Mouse (Mus musculus) layer of hippocampus, postnatal 14 days (tissue): ENCODE results near the gene Akap2. TPM values are rescaled to one million over a fixed set of nuclear protein-coding genes. Genes with fewer than 3 reads are reported as not detected.

ENCODE experiments used
- DNase-seq, 2 experiments: peaks; one replicate each; pipeline ENCODE4 v3.0.0; 2021 to 2022; ENCODE audit warnings: low spot score in 2 of 2, mixed read lengths in 1 of 2
- total RNA-seq, 2 experiments: library from RNA; stranded (reverse); gene quantifications; 2 replicates each; pipeline ENCODE4 v1.2.3; 2021

Akap2 gene
- total RNA-seq, 2 experiments from 2014 or later, result 47.1 to 53.1 TPM

DNA sequence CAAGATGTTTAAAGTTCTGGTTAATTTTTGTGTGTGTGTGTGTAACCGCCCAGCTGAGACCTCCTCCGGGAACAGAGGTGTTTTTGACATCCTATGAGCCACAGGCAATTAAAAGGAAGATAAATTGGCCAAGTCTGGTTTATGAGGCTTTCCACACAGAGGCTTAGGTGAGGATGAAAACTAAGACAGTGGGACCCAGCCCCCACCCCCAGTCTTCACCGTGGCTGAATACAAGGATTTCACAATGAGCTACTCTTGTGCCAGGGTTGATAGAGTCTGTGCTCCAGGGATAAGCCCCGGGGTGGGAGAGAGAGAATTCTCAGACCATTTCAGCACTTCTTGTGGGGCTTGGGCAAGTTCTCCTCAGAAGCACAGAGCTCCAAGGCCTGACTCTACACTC, 33.6 kb downstream of the Akap2 start:
- DNase-seq, result no peak

DNA sequence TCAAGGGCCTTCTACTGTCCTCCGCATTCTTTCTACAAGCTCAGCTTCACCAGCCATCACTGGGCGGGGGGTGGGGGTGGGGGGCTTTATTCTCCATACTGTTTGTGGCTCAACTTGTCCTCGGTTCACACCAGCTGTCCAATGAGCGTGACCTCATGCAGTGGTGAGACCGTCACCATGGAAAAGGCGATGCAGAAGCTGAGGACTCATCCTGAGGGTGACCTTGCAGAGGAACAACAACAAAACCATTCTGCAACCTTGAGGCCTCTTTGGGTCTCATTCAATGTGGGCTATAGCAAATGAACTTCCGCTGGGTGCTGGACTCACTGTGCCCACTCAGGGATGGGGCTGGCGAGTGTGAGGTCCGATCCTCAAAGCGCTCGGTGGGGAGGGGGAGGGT, 34.1 kb downstream of the Akap2 start:
- no peak for DNase-seq

DNA sequence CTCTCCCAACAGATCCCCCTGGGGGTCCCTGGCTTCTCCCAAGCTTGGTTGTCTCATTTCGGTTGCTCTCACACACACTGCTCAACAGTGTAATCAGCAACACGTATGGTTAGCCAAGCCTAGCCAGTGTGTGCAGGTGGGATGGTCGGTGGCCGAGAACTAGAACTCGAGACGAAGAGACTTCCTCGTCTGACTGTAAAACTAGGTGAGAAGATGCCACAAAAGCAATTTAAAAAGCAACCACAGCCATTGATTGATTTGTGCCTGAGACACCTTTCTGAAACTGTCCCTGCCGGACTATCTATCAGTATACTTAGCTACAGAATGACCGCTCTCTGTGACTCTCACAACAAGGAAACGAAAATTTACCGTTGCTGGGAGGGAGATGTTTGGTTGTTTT, 37.6 kb downstream of the Akap2 start:
- DNase-seq, result no peak

DNA sequence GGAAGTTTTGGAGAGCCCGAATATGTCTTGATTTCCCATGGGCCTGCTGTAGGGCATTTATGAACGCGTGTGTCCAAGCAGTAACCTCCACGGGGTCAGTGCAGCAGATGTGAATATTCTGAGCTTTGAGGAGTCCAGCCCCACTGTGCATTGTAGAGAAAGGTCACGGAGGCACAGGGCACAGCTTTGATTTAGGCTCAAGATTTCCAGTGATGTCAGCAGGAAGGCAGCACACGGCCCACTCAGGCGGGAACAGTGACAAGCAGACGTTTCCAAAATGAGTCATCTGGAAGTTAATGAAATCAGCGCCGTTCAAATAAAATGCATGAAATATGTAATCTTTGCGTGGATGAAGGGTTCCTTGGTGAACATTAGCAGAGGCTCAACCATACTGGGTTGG, 40.5 kb downstream of the Akap2 start:
- peak in 1 of 2 experiments; percentile 30 for DNase-seq

DNA sequence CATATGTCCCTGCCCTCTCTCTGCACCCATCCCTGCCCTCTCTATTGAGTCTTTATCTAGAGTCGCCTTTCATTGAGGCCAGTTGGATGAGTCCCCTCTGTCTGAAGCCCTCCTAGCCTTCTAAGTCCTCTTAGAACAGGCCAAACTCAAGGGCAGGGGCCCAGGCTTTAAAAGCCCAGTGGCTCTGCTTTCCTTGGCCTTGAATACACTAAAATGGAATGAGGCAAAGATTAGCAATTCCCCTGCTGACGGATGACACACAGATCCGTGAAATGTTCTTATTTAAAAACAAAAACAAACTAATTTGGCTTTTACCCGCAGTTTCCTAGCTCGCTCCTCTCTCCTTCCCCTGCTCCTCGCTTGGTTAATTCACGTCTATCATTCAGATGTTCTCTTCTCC, 45.0 kb downstream of the Akap2 start:
- no peak for DNase-seq

DNA sequence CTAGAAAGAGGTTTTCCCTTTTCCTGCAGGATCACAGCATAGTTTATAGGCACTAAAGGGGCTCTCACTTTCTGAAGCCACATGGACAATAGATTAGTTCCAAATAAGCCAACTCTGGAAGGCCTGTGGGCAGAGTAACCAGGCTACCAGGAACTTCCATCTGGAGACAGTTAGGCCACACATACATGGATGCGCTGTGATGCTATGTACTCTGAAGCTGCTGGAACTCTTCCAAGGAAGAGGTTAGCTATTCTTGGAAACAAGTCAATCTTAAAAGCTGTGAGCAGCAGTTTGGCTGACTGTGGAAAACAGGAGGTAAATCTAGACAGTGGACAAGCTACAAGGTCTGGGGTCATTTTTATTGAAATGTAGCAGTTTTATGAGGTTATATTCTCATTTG, 46.9 kb downstream of the Akap2 start:
- DNase-seq, result no peak

DNA sequence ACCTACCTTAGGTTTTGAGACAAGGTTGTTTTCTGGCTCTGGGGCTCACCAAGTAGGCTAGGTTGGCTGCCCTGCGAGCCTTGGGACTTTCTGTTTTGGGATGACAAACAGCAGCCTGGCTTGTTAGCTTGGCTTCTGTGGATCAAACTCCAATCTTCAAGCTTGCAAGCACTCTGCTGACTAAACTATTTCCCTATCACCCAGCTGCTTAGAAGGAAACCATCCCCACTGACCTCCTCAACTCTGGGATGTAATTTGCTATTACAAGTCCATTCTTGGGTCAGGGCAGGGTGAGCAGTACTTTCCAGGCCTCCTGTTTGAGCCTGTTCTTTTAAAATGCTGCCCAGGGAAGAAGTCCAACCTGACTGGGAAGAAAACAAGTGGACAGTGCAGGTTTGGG, 47.5 kb downstream of the Akap2 start:
- DNase-seq, result no peak

DNA sequence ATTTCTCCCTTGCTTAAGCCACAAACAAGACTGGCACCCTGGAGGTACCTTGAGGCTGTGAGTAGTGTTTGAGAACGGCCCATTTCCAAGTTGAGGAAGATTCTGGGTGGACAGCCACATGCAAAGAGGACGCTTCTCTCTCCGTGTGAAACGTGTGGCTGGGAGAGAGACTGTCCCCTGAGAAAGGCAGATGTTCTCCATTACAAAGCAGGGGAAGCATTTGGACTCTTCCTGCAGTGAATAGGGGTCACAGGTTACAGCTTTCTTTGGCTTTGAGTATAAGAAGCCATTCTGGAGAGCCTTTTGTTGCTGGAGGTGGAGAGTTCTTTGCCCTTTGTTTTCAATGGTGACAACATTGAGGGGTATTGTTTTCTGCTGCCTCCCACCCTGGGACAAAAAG, 48.3 kb downstream of the Akap2 start:
- DNase-seq, result no peak

DNA sequence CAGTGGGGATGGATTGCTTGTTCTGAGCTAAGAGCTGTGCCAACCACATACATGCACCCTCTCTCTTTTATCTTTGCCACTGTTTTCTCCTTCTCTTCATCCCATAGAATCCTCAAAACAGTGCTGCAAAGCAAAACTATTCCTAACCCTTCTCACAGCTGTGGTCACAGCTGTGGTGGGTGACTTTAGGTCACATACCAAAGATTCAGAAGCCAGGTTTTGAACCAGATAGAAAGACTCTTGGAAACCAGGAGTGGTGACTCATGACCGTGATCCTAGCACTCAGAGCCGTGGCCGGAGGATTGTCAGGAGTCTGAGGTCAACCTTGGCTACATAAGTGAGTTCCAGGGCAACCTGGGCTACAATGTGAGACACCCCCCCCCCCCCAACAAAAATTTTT, 51.5 kb downstream of the Akap2 start:
- DNase-seq, result no peak

DNA sequence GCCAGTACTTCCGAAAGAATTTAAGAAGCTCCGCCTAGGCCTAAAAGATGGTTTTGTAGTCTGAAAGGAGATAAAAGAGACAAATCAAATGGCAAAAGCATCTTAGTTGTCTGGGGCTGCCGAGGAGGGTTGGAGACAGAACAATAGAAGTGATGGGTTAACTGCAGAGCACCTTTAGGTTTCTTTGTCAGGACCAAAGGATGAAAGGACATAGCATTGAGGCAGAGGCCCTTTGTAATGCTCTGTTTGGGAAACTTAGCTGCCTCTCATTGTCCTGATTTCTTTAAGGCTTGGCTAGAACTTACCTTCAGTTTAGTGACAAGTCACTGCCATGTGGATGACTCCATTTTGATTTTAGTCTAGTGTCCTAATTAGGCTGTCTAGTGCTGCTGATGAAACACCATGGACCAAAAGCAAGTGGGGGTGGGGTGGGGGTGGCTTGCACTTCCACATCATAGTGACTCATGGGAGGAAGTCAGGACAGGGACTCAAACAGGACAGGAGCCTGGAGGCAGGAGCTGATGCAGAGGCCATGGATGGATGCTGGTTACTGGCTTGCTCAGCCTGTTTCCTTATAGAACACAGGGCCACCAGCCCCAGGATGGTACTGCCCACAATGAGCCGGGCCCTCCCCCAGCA, 52.8 kb downstream of the Akap2 start:
- no peak for DNase-seq

DNA sequence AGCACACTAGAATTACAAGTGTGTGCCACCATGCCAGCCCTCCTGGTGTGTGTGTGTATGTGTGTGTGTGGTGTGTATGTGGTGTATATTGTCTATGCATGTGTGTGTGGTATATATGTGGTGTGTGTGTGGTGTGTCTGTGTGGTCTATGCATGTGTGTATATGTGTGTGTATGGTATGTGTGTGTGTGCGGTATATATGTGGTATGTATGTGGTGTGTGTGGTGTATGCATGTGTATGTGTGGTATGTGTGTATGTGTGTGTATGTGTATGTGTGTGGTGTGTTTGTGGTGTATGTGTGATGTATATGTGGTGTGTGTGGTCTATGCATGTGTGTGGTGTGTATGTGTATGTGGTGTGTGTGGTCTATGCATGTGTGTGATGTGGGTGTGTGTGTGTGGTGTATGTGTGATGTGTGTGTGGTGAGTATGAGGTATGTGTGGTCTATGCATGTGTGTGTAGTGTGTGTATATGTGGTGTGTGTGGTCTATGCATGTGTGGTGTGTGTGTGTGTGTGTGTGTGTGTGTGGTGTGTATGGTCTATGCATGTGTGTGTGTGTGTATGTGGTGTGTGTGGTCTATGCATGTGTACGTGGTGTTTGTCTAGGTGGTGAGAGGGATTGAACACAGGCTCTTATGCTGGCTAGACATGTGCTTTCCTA, 54.2 kb downstream of the Akap2 start:
- DNase-seq, result no peak

DNA sequence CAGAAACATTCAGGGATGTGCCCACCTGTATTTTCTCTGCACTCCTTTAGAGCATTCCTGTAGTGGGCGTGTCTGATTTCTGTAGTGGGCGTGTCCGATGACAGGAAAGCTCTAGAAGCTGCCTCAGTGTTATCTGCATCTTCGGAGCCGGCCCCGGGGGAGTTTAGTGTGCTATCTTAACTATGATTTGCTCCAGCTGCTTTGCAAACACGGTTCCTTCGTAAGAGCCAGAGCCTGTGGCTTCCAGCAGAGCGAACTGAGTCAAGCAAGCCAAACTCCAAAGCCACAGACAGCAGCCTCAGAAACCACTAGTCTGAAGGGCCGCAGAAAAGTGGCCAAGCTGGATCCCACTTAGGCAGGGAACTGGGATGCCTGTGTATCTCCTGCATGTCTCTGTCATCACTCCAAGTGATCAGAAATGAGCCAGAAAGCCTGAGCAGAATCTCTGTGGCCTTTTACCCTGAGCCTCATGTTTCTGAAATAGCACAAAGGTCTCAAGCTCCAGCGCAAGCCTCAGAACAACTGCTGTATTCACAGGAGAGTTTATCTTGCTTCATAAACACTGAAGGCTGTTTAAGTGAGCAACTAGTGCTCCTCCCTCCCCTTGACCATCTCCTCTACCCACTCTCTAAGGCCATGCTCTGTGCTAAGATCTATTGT, 55.5 kb downstream of the Akap2 start:
- DNase-seq, result no peak

DNA sequence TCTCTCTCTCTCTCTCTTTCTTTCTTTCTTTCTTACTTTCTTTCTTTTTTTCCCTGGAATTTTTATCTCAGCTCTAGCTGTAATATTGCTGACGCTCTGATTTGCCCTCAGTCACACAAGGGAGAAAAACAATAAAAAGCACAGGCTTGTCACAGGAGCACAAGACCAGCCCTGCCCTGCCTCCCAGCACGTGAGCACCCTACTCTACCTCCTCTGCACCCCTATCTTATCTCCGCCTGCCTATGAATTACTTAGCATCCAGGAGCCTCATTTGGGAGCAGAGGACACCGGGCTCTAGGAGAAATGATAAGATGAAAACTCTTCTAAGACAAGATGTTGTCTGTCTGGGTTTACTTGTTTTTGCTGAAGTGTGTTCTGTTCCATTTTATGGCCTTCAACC, 57.1 kb downstream of the Akap2 start:
- DNase-seq, result no peak

DNA sequence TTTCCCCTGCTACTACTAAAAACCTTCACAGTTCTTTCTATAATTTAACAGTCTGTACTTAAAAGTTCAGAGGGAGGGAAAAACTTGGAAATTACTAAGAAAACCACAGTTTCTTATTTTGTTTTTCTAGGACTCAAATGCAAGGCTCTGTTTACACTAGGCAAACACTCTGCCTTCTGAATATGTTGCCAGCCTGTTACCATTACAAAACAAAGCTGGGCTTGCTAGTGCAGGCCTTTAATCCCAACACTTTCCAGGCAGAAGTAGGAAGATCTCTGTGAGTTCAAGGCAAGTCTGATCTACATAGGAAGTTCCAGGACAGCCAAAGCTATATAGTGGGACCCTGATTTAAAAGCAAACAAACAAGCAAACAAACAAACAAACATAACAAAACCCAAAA, 58.1 kb downstream of the Akap2 start:
- no peak for DNase-seq

DNA sequence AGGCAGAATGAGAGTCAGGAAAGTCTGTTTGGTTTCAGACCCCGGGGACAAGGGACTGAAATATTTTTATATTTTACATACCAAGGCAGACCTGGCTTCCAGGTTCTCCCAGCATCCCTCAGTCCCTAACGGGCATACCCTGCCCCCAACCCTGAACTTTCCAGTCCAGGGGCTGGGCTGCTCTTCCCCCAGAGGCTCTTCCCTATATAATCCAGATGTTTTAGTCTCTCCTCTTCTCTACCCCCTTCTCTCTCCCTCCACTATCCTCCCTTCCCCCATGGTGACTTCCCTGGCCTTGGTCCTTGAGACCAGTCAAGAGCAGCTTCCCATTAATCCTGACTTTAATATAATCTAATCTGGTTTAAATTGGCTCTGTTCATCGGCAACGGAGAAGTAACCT, 62.9 kb downstream of the Akap2 start:
- DNase-seq, result no peak

DNA sequence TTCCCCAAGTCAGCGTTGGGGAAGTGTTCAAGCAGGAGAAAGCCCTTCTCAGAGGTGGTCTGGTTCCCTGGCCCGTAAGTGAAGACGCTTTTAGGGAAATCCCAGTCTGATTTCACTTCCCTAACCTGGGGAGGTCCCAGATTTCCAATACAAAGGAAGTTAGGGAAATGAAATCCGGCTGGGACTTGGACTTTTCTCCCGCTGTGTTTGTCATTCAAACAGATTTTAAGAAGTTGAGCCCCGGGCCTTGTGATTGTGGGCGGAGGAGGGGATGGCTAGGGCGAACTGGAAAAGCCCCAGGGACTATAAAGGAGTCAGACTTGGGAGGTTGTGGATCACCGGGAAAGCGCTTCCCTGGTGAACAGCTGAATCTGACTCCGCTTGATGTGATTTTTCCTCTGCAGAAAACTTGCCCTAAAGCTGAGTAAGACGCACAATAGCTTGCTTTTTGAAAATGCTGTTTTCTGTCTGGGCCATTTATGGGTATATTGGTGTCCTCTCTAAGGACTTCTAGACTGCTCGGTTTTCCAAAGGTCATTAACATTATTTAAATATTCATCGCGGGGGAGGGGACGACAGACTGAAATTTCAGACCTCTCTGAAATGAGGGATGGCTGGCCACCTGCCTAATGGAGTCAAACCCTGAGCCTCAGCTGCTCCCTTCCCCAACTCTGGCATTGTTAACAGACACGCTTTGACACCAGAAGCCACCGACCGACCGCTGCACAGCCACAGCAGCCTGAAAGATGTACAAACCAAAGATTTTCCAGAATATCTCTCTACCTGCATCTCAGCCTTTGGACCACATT, 63.6 kb downstream of the Akap2 start:
- DNase-seq, result no peak

DNA sequence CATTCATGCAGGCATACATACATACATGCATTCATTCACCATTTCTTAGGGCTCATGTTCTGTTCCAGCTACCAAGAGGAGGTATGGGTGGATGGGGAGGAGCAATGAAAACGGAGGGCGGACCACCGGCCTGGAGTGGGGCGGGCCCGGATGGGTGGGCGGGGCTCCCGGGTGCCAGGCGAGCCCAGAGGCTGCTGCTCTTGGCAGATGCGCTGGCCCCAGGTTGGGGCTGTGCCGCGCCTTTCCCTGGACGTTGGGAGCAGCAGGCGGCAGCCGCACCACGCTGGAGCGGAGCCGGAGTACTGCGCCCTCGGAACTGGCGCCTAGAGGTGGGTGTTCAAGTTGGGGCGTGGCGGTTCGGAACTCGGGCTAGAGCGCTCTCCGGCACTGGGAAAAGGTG, 64.5 kb downstream of the Akap2 start:
- peak in 1 of 2 experiments; percentile 29 for DNase-seq

DNA sequence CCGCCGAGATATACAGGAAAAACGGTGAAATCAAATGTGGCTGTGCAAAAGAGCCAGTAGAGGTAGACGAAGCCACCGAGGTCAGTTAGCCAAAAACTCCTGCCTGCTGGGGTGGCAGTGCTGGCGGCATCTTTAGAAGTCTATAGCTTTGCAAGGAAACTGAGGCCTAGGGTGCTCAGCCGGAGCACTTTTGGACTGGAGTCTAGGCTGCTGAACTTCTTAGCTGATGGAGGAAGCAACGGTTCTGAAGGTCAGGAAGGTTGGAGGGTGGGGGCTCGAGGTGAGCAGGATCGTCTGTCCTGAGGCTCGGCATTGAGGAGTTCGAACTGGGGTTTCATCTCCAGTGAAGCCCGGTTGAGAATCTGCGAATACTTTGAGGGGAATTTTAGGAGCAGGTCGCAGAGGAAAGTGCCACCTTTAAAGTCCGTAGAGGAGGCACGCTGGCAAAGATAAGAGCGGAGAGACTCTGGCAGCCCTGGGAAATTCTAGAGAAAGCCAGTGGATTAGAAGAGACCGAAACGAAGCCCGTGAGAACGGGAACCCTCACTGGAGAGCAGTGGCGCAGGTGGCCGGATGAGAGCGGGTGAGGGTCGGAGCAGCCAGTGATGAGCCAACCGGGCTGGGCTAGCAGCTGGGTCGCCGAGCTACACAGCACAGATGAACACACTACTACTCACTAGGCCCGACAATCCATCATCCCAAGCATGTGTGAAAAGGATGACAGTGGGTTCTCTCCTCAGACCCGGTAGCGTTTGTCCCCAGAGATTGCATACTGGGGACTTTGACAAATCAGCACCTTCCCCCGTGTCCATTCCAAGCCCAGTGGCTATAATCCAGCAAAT, 65.3 kb downstream of the Akap2 start:
- DNase-seq, result no peak

DNA sequence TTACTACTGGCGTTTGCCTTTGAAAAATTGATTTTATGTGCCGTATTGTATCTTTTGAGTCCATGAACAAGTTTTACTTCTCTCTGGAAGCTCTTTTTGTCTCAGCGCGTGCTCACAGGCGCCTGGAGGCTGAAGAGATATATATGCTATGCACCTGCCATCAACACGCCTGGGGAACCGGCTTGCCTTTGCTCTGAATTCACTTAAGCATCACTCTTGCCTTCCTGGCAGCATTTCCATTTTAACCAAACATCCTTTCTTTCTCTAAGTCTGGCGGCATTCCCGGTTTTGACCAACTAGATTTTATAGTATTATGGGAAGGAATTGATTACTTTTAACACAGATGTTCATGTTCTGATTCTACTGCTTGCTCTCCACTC, 65.9 kb downstream of the Akap2 start:
- no peak for DNase-seq

DNA sequence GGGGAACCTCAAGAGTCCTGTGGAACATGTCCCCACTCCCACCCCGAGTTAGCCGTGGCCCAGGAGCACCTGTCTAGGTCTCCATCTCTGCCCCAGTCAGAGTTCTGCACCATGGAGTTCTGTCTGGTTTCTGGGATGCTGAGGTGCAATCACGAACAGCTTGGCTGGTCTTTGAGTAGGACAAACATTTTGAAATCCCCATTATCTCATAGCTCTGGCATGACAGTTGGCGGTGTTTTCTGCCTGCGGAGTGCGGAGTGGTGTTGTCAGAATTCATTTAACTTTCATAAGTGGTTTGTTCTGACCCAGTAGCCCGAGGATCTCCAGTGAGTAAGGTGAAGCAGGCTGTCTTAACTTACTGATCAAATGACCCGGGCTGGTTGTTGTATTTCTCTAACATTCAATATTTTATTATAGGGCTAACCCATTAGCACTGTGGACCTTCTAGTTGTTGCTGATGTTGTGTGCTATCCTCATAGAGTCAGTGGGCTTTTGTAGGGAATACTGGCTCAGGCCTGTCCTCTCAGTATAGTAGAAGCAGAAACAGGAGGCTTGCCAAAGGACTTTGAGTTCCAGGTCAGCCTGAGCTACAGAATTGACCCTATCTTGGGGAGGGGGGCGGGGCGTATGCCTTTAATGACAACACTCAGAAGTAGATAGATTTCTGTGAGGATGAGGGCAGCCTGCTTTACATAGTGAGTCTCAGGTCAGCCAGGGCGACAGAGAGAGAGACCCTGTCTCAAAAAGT, 66.6 kb downstream of the Akap2 start:
- DNase-seq, result no peak
